Mouse (Mus musculus): ENCODE results near the gene Clec10a. TPM values are rescaled to one million over a fixed set of nuclear protein-coding genes. Genes with fewer than 3 reads are reported as not detected.

Clec10a gene
- polyA plus RNA-seq, 1 experiment = not detected

GRCm38 (mm10) chr11:70191188-70191587, 35.2 kb downstream of the Clec10a start:
- H3K4me3 ChIP-seq (ENCODE audit: low read depth, low read length) = no peak overlapping the region
- TF ChIP-seq CTCF (IDR thresholded peaks at IDR 0.05; ENCODE audit: low read depth, low read length) = no peak
- TF ChIP-seq EP300 (IDR thresholded peaks at IDR 0.05; ENCODE audit: insufficient read depth, low read depth, low read length) = no peak
- TF ChIP-seq POLR2A (IDR thresholded peaks at IDR 0.05; ENCODE audit: insufficient read depth, low read length) = no peak

DNA sequence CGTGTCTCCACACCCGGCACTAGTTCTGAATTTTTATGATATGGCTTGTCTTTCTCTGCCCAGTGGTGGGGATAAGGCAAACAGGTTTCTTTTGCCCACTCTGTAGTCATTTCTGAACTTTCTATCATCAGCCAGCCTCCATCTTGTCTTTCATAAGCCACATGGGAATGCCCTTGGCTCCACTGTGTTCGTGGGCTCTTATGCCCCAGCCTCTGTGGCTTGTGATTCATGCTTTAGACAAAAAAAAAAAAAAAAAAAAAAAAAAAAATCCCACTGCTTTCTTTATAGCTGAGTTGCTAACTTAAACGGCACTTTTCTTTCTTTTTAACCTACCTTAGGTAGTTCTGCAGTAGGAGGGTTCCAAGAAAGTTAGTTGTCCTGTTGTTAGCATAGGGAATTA, 36.2 kb downstream of the Clec10a start:
- Histone ChIP-seq H3K36me3 (ENCODE audit: control insufficient read depth, insufficient read depth, low read length, poor library complexity, severe bottlenecking) (no peaks in the 10 kb centered on the region), H3K27ac (ENCODE audit: insufficient read depth, low read length) (no peak overlapping the region), H3K4me1 (ENCODE audit: control insufficient read depth, insufficient read depth, low read length) (no peaks in the 10 kb centered on the region), H3K9me3 (replicated peaks; ENCODE audit: control insufficient read depth, insufficient read depth, low read length, poor library complexity, severe bottlenecking) (no peaks in the 10 kb centered on the region; the same call in 1 of the 2 replicates), H3K4me3 (ENCODE audit: low read depth, low read length) (no peak overlapping the region), H3K9ac (ENCODE audit: low read depth, poor library complexity, severe bottlenecking) (no peak overlapping the region), H3K27me3 (ENCODE audit: control insufficient read depth, insufficient read depth, low read length, poor library complexity, severe bottlenecking) (no peaks in the 10 kb centered on the region)
- no peak for TF ChIP-seq EP300 (IDR thresholded peaks at IDR 0.05; ENCODE audit: insufficient read depth, low read depth, low read length)
- no peak for TF ChIP-seq CTCF (IDR thresholded peaks at IDR 0.05; ENCODE audit: low read depth, low read length)
- no peak for TF ChIP-seq POLR2A (IDR thresholded peaks at IDR 0.05; ENCODE audit: insufficient read depth, low read length)

More at GRCm38 (mm10) chr11:70191188-70191587, 35.2 kb downstream of the Clec10a start:
- no peaks in the 10 kb centered on the region for H3K36me3 ChIP-seq (ENCODE audit: control insufficient read depth, insufficient read depth, low read length, poor library complexity, severe bottlenecking)
- no peak overlapping the region for H3K27ac ChIP-seq (ENCODE audit: insufficient read depth, low read length)
- H3K27me3 ChIP-seq (ENCODE audit: control insufficient read depth, insufficient read depth, low read length, poor library complexity, severe bottlenecking) = no peaks in the 10 kb centered on the region
- H3K4me1 ChIP-seq (ENCODE audit: control insufficient read depth, insufficient read depth, low read length) = no peaks in the 10 kb centered on the region
- no peaks in the 10 kb centered on the region; the same call in 1 of the 2 replicates for H3K9me3 ChIP-seq (replicated peaks; ENCODE audit: control insufficient read depth, insufficient read depth, low read length, poor library complexity, severe bottlenecking)
- H3K9ac ChIP-seq (ENCODE audit: low read depth, poor library complexity, severe bottlenecking) = no peak overlapping the region

- TF ChIP-seq EP300 (IDR thresholded peaks at IDR 0.05; ENCODE audit: insufficient read depth, low read depth, low read length) (no peak), CTCF (IDR thresholded peaks at IDR 0.05; ENCODE audit: low read depth, low read length) (no peak), POLR2A (IDR thresholded peaks at IDR 0.05; ENCODE audit: insufficient read depth, low read length) (no peak)
- Histone ChIP-seq H3K4me1 (ENCODE audit: control insufficient read depth, insufficient read depth, low read length) (no peaks in the 10 kb centered on the region), H3K9me3 (replicated peaks; ENCODE audit: control insufficient read depth, insufficient read depth, low read length, poor library complexity, severe bottlenecking) (no peaks in the 10 kb centered on the region; the same call in 1 of the 2 replicates), H3K27me3 (ENCODE audit: control insufficient read depth, insufficient read depth, low read length, poor library complexity, severe bottlenecking) (no peaks in the 10 kb centered on the region), H3K36me3 (ENCODE audit: control insufficient read depth, insufficient read depth, low read length, poor library complexity, severe bottlenecking) (no peaks in the 10 kb centered on the region), H3K27ac (ENCODE audit: insufficient read depth, low read length) (no peak overlapping the region), H3K4me3 (ENCODE audit: low read depth, low read length) (no peak overlapping the region), H3K9ac (ENCODE audit: low read depth, poor library complexity, severe bottlenecking) (no peak overlapping the region)
Measured at GRCm38 (mm10) chr11:70193354-70194285, 37.6 kb downstream of the Clec10a start.

- H3K27ac ChIP-seq (ENCODE audit: insufficient read depth, low read length) = no peak overlapping the region
- H3K27me3 ChIP-seq (ENCODE audit: control insufficient read depth, insufficient read depth, low read length, poor library complexity, severe bottlenecking) = no peaks in the 10 kb centered on the region
- H3K4me3 ChIP-seq (ENCODE audit: low read depth, low read length) = no peak overlapping the region
- no peaks in the 10 kb centered on the region for H3K4me1 ChIP-seq (ENCODE audit: control insufficient read depth, insufficient read depth, low read length)
- H3K9me3 ChIP-seq (replicated peaks; ENCODE audit: control insufficient read depth, insufficient read depth, low read length, poor library complexity, severe bottlenecking) = no peaks in the 10 kb centered on the region
- H3K36me3 ChIP-seq (ENCODE audit: control insufficient read depth, insufficient read depth, low read length, poor library complexity, severe bottlenecking) = no peaks in the 10 kb centered on the region
- TF ChIP-seq EP300 (IDR thresholded peaks at IDR 0.05; ENCODE audit: insufficient read depth, low read depth, low read length) (no peak), POLR2A (IDR thresholded peaks at IDR 0.05; ENCODE audit: insufficient read depth, low read length) (no peak), CTCF (IDR thresholded peaks at IDR 0.05; ENCODE audit: low read depth, low read length) (no peak)
- H3K9ac ChIP-seq (ENCODE audit: low read depth, poor library complexity, severe bottlenecking) = no peak overlapping the region
Measured at GRCm38 (mm10) chr11:70198332-70198731, 42.3 kb downstream of the Clec10a start.

GRCm38 (mm10) chr11:70199107-70199506, 43.1 kb downstream of the Clec10a start:
- Histone ChIP-seq H3K4me1 (ENCODE audit: control insufficient read depth, insufficient read depth, low read length) (no peaks in the 10 kb centered on the region), H3K27ac (ENCODE audit: insufficient read depth, low read length) (no peak overlapping the region), H3K9ac (ENCODE audit: low read depth, poor library complexity, severe bottlenecking) (no peak overlapping the region), H3K36me3 (ENCODE audit: control insufficient read depth, insufficient read depth, low read length, poor library complexity, severe bottlenecking) (no peaks in the 10 kb centered on the region), H3K27me3 (ENCODE audit: control insufficient read depth, insufficient read depth, low read length, poor library complexity, severe bottlenecking) (no peaks in the 10 kb centered on the region), H3K4me3 (ENCODE audit: low read depth, low read length) (no peak overlapping the region), H3K9me3 (replicated peaks; ENCODE audit: control insufficient read depth, insufficient read depth, low read length, poor library complexity, severe bottlenecking) (no peaks in the 10 kb centered on the region)
- TF ChIP-seq POLR2A (IDR thresholded peaks at IDR 0.05; ENCODE audit: insufficient read depth, low read length) = no peak
- TF ChIP-seq CTCF (IDR thresholded peaks at IDR 0.05; ENCODE audit: low read depth, low read length) = no peak
- TF ChIP-seq EP300 (IDR thresholded peaks at IDR 0.05; ENCODE audit: insufficient read depth, low read depth, low read length) = no peak

- TF ChIP-seq CTCF (IDR thresholded peaks at IDR 0.05; ENCODE audit: low read depth, low read length) (no peak), POLR2A (IDR thresholded peaks at IDR 0.05; ENCODE audit: insufficient read depth, low read length) (no peak), EP300 (IDR thresholded peaks at IDR 0.05; ENCODE audit: insufficient read depth, low read depth, low read length) (no peak)
- no peaks in the 10 kb centered on the region for H3K9me3 ChIP-seq (replicated peaks; ENCODE audit: control insufficient read depth, insufficient read depth, low read length, poor library complexity, severe bottlenecking)
- H3K27me3 ChIP-seq (ENCODE audit: control insufficient read depth, insufficient read depth, low read length, poor library complexity, severe bottlenecking) = no peaks in the 10 kb centered on the region
- no peaks in the 10 kb centered on the region for H3K36me3 ChIP-seq (ENCODE audit: control insufficient read depth, insufficient read depth, low read length, poor library complexity, severe bottlenecking)
- H3K4me1 ChIP-seq (ENCODE audit: control insufficient read depth, insufficient read depth, low read length) = no peaks in the 10 kb centered on the region
- H3K4me3 ChIP-seq (ENCODE audit: low read depth, low read length) = no peak overlapping the region
- H3K9ac ChIP-seq (ENCODE audit: low read depth, poor library complexity, severe bottlenecking) = no peak overlapping the region
- H3K27ac ChIP-seq (ENCODE audit: insufficient read depth, low read length) = no peak overlapping the region
Measured at GRCm38 (mm10) chr11:70200036-70200608, 44.1 kb downstream of the Clec10a start.

Data from ES-Bruce4 (cell line).